Mouse (Mus musculus): ENCODE data around the gene Fbxo46. TPM values are rescaled to one million over a fixed set of nuclear protein-coding genes. Genes with fewer than 3 reads are reported as not detected.

The Fbxo46 gene
- polyA plus RNA-seq, 1 experiment from 2014 or later, result 9.8 TPM

DNA sequence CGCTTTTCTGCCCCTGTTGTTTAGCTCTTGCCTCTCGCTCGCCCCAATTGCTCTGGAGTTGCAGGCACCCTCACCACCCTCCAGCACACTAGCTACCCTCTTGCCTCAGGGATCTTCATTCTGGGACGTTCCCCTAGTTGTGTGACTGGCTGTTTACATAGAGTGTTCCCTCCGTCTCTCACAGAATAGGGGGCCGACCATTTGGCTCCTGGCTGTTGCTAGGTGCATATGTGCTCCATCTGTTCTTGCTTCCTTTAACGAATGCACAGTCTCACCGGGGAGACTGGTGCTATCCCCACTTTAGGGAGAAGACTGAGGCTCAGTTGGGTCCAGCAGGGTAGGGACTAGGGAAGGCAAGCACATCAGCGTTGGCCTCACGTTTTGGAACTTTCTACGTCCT is 38.9 kb downstream of the Fbxo46 start:
- H3K4me3 ChIP-seq (ENCODE audit: low read depth, low read length), result no peak overlapping the region
- H3K27ac ChIP-seq (replicated peaks; ENCODE audit: low read depth, low read length), result no peak overlapping the region
- peaks cover 20% of the 10 kb centered on the region for H3K27me3 ChIP-seq (ENCODE audit: control insufficient read depth, insufficient read depth, low read length)
- peaks cover 2% of the 10 kb centered on the region; the same call in 1 of the 2 replicates for H3K36me3 ChIP-seq (ENCODE audit: control insufficient read depth, insufficient read depth, low read length)
- DNase-seq (ENCODE audit: low spot score) (no peak), ATAC-seq (ENCODE audit: insufficient number of reproducible peaks, low FRiP score, low TSS enrichment, low read depth) (no peak)
- no peak overlapping the region for H3K9ac ChIP-seq (ENCODE audit: low read length)
- H3K4me2 ChIP-seq (ENCODE audit: low read depth, severe bottlenecking), result no peak overlapping the region
- no peaks in the 10 kb centered on the region for H3K9me3 ChIP-seq (ENCODE audit: control insufficient read depth, low read length)
- H3K4me1 ChIP-seq (ENCODE audit: control insufficient read depth, insufficient read depth, low read length), result peaks cover 9% of the 10 kb centered on the region
- 45% methylated on average over 11 of the region's 11 CpGs for WGBS

- Histone ChIP-seq H3K4me1 (ENCODE audit: control insufficient read depth, insufficient read depth, low read length) (peaks cover 12% of the 10 kb centered on the region), H3K9me3 (ENCODE audit: control insufficient read depth, low read length) (no peaks in the 10 kb centered on the region; the same call in 1 of the 2 replicates), H3K4me3 (ENCODE audit: low read depth, low read length) (no peak overlapping the region), H3K36me3 (ENCODE audit: control insufficient read depth, insufficient read depth, low read length) (peaks cover 2% of the 10 kb centered on the region; the same call in 1 of the 2 replicates), H3K27ac (replicated peaks; ENCODE audit: low read depth, low read length) (no peak overlapping the region), H3K4me2 (ENCODE audit: low read depth, severe bottlenecking) (0 out of 2 replicates have a peak overlapping the region, but pooled peaks have one; percentile 59), H3K9ac (ENCODE audit: low read length) (no peak overlapping the region), H3K27me3 (ENCODE audit: control insufficient read depth, insufficient read depth, low read length) (peaks cover 25% of the 10 kb centered on the region)
- ATAC-seq (ENCODE audit: insufficient number of reproducible peaks, low FRiP score, low TSS enrichment, low read depth) (no peak), DNase-seq (ENCODE audit: low spot score) (no peak)
- WGBS, result 12% methylated on average over 18 of the region's 18 CpGs
Observed at GRCm38 (mm10) chr7:19159411-19159810, 39.8 kb downstream of the Fbxo46 start.

- H3K27ac ChIP-seq (replicated peaks; ENCODE audit: low read depth, low read length), result no peak overlapping the region
Observed at GRCm38 (mm10) chr7:19160115-19160514, 40.5 kb downstream of the Fbxo46 start.

GRCm38 (mm10) chr7:19162928-19163327 is 43.3 kb downstream of the Fbxo46 start:
- H3K9ac ChIP-seq (ENCODE audit: low read length), result no peak overlapping the region
- H3K4me1 ChIP-seq (ENCODE audit: control insufficient read depth, insufficient read depth, low read length), result peaks cover 5% of the 10 kb centered on the region
- DNase-seq (ENCODE audit: low spot score) (no peak), ATAC-seq (ENCODE audit: insufficient number of reproducible peaks, low FRiP score, low TSS enrichment, low read depth) (no peak)
- H3K4me2 ChIP-seq (ENCODE audit: low read depth, severe bottlenecking), result no peak overlapping the region
- H3K4me3 ChIP-seq (ENCODE audit: low read depth, low read length), result no peak overlapping the region
- WGBS, result 78% methylated on average over 7 of the region's 7 CpGs
- no peaks in the 10 kb centered on the region; the same call in 1 of the 2 replicates for H3K9me3 ChIP-seq (ENCODE audit: control insufficient read depth, low read length)
- H3K27ac ChIP-seq (replicated peaks; ENCODE audit: low read depth, low read length), result no peak overlapping the region
- no peaks in the 10 kb centered on the region for H3K36me3 ChIP-seq (ENCODE audit: control insufficient read depth, insufficient read depth, low read length)
- H3K27me3 ChIP-seq (ENCODE audit: control insufficient read depth, insufficient read depth, low read length), result peaks cover 34% of the 10 kb centered on the region

More at GRCm38 (mm10) chr7:19160115-19160514, 40.5 kb downstream of the Fbxo46 start:
- 1% methylated on average over 20 of the region's 20 CpGs for WGBS
- peaks cover 29% of the 10 kb centered on the region for H3K27me3 ChIP-seq (ENCODE audit: control insufficient read depth, insufficient read depth, low read length)
- no peaks in the 10 kb centered on the region; the same call in 1 of the 2 replicates for H3K9me3 ChIP-seq (ENCODE audit: control insufficient read depth, low read length)
- 0 out of 2 replicates have a peak, but pooled peaks cover under 1% of the 10 kb centered on the region for H3K36me3 ChIP-seq (ENCODE audit: control insufficient read depth, insufficient read depth, low read length)
- H3K4me1 ChIP-seq (ENCODE audit: control insufficient read depth, insufficient read depth, low read length), result peaks cover 12% of the 10 kb centered on the region
- H3K4me2 ChIP-seq (ENCODE audit: low read depth, severe bottlenecking), result peak overlapping the region; percentile 59
- DNase-seq (ENCODE audit: low spot score), result peak; percentile 68
- peak overlapping the region; percentile 30 for H3K4me3 ChIP-seq (ENCODE audit: low read depth, low read length)
- no peak; the same call in 1 of the 2 replicates for ATAC-seq (ENCODE audit: insufficient number of reproducible peaks, low FRiP score, low TSS enrichment, low read depth)
- no peak overlapping the region for H3K9ac ChIP-seq (ENCODE audit: low read length)

GRCm38 (mm10) chr7:19163752-19164151 is 44.1 kb downstream of the Fbxo46 start:
- no peak for DNase-seq (ENCODE audit: low spot score)
- 23% methylated on average over 12 of the region's 12 CpGs for WGBS
- Histone ChIP-seq H3K36me3 (ENCODE audit: control insufficient read depth, insufficient read depth, low read length) (no peaks in the 10 kb centered on the region), H3K4me3 (ENCODE audit: low read depth, low read length) (no peak overlapping the region), H3K4me1 (ENCODE audit: control insufficient read depth, insufficient read depth, low read length) (peaks cover 5% of the 10 kb centered on the region), H3K4me2 (ENCODE audit: low read depth, severe bottlenecking) (peak overlapping the region; percentile 1; the same call in 1 of the 2 replicates), H3K9me3 (ENCODE audit: control insufficient read depth, low read length) (no peaks in the 10 kb centered on the region; the same call in 1 of the 2 replicates), H3K27me3 (ENCODE audit: control insufficient read depth, insufficient read depth, low read length) (peaks cover 31% of the 10 kb centered on the region), H3K9ac (ENCODE audit: low read length) (no peak overlapping the region), H3K27ac (replicated peaks; ENCODE audit: low read depth, low read length) (no peak overlapping the region)
- 0 out of 2 replicates have a peak, but pooled peaks have one; percentile 6 for ATAC-seq (ENCODE audit: insufficient number of reproducible peaks, low FRiP score, low TSS enrichment, low read depth)

DNA sequence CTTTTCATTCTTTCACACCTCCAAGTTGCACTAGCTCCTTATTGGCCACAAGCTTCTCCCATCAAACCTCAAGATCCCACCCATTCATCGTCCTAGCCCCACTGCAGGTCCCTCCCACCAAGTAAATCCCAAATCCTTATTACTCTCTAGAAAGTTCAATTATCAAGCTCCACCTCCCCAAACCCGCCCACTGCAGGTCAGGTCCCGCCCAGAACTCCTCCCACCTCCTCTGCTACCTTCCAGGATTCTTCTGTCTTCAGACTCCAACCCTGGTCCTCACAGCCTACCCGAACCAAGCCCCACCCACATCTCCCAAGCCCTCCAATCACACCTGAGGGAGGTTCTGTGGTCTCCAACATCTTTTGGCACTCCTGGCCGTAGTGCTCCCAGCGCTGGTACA is 44.5 kb downstream of the Fbxo46 start:
- Histone ChIP-seq H3K4me1 (ENCODE audit: control insufficient read depth, insufficient read depth, low read length) (peaks cover 5% of the 10 kb centered on the region), H3K27ac (replicated peaks; ENCODE audit: low read depth, low read length) (no peak overlapping the region), H3K9me3 (ENCODE audit: control insufficient read depth, low read length) (no peaks in the 10 kb centered on the region; the same call in 1 of the 2 replicates), H3K4me2 (ENCODE audit: low read depth, severe bottlenecking) (peak overlapping the region; percentile 1; the same call in 1 of the 2 replicates), H3K36me3 (ENCODE audit: control insufficient read depth, insufficient read depth, low read length) (no peaks in the 10 kb centered on the region), H3K4me3 (ENCODE audit: low read depth, low read length) (no peak overlapping the region), H3K27me3 (ENCODE audit: control insufficient read depth, insufficient read depth, low read length) (peaks cover 28% of the 10 kb centered on the region), H3K9ac (ENCODE audit: low read length) (no peak overlapping the region)
- peak; percentile 69 for ATAC-seq (ENCODE audit: insufficient number of reproducible peaks, low FRiP score, low TSS enrichment, low read depth)
- WGBS, result under 1% methylated on average over 6 of the region's 6 CpGs
- peak; percentile 70 for DNase-seq (ENCODE audit: low spot score)

DNA sequence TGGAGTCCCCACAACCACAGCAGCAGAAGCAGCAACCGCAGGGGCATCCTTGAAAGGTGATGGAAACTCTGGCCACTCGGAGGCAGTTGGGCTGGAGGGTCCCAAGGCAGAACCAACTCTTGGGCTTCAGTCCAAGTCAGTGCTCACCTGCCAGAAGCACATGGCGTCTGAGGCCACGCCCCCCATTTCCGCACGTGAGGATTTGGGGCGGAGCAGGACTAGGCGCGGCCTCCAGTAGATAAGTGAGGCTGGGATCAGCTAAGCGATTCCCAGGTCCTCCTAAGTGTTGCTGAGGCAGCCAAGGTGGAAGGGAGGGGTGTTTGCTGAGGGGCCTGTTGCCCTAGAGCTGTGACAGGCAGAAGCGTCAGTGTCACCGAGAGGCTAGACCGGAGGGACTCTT is 45.3 kb downstream of the Fbxo46 start:
- Histone ChIP-seq H3K9ac (ENCODE audit: low read length) (no peak overlapping the region), H3K4me3 (ENCODE audit: low read depth, low read length) (no peak overlapping the region), H3K27ac (replicated peaks; ENCODE audit: low read depth, low read length) (no peak overlapping the region), H3K27me3 (ENCODE audit: control insufficient read depth, insufficient read depth, low read length) (peaks cover 20% of the 10 kb centered on the region), H3K9me3 (ENCODE audit: control insufficient read depth, low read length) (no peaks in the 10 kb centered on the region; the same call in 1 of the 2 replicates), H3K4me1 (ENCODE audit: control insufficient read depth, insufficient read depth, low read length) (peaks cover 5% of the 10 kb centered on the region), H3K4me2 (ENCODE audit: low read depth, severe bottlenecking) (peak overlapping the region; percentile 1; the same call in 1 of the 2 replicates), H3K36me3 (ENCODE audit: control insufficient read depth, insufficient read depth, low read length) (no peaks in the 10 kb centered on the region)
- DNase-seq (ENCODE audit: low spot score) (peak; percentile 46), ATAC-seq (ENCODE audit: insufficient number of reproducible peaks, low FRiP score, low TSS enrichment, low read depth) (no peak)
- WGBS, result 1% methylated on average over 13 of the region's 13 CpGs

DNA sequence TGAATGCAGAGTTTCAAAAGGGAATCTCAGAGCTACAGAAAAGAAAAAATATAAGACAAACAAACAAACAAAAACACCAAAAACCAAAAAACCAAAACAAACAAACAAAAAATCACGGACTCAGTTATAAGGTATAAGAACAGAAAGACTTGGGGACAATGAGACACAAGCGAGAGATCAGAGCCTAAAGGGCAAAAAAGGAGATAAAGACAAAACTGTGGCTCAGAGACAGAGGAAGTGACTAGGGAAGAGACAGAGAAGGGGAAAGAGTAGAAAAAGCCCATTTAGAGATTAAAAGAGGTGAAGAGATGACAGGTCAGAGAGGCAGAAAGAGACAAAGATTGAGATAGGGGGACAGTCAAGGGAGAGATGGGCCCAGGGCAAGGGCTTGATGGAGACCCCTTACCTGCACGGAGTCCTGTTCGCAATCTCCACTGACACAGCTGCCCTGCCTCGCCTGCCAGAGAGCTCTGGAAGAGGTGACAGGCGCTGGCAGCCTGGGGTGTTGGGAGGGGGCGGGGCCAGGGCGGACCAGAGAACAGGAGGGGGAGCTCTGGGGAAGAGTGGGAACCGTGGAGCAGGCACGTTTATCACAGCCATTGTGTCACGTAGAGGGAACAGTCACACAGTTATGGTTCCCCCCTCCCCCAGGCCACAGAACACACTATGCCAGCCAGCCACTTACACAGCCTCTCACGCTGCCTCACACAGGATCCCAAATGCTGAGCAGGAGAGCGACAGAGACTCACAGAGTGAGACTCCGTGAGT is 46.2 kb downstream of the Fbxo46 start, which contains the start of gene Gipr:
TSS of gene Gipr (minus strand) at position 472 of the 768 bp plus-strand sequence.
- Histone ChIP-seq H3K4me1 (ENCODE audit: control insufficient read depth, insufficient read depth, low read length) (peaks cover 5% of the 10 kb centered on the region), H3K9me3 (ENCODE audit: control insufficient read depth, low read length) (no peaks in the 10 kb centered on the region; the same call in 1 of the 2 replicates), H3K9ac (ENCODE audit: low read length) (no peak within 1 kb of the TSS), H3K36me3 (ENCODE audit: control insufficient read depth, insufficient read depth, low read length) (no peaks in the 10 kb centered on the region), H3K27ac (replicated peaks; ENCODE audit: low read depth, low read length) (no peak within 1 kb of the TSS), H3K4me3 (ENCODE audit: low read depth, low read length) (no peak within 1 kb of the TSS), H3K27me3 (ENCODE audit: control insufficient read depth, insufficient read depth, low read length) (peaks cover 15% of the 10 kb centered on the region; the same call in 1 of the 2 replicates), H3K4me2 (ENCODE audit: low read depth, severe bottlenecking) (0 out of 2 replicates have a peak within 1 kb of the TSS, but pooled peaks have one; percentile 1)
- 10% methylated on average over 14 of the region's 14 CpGs for WGBS
- ATAC-seq (ENCODE audit: insufficient number of reproducible peaks, low FRiP score, low TSS enrichment, low read depth) (no peak), DNase-seq (ENCODE audit: low spot score) (no peak)
